Mouse (Mus musculus) stomach, embryonic 14.5 days (tissue): ENCODE measurements around the gene Gm28044. TPM values are rescaled to one million over a fixed set of nuclear protein-coding genes. Genes with fewer than 3 reads are reported as not detected.
A peak's percentile ranks its signal among the peaks of the same experiment; 100 is the strongest.
"Not testable (repeated sequence)": the region's sequence is repeated elsewhere in the genome, so short reads cannot be mapped to it uniquely, and the experiment has no call there.

Experiments
- ATAC-seq: fragments of 200-750 bp; cut with Nextera tagmentation; 2 replicates; pipeline ENCODE4 v1.8.0; 2017; ENCODE audit warnings: low read depth, moderate TSS enrichment; ENCODE audit not compliant: insufficient number of reproducible peaks, insufficient read depth, low FRiP score
- H3K27ac ChIP-seq: fragments of 300-500 bp; sonication (generic); 2 replicates; pipeline ENCODE4 v1.5.1; 2014; ENCODE audit warnings: mild to moderate bottlenecking, low read length, moderate library complexity, mixed read lengths
- H3K27me3 ChIP-seq: fragments of 300-500 bp; sonication (generic); 2 replicates; pipeline ENCODE4 v1.6.1; 2014; ENCODE audit warnings: low read length, control low read depth, mixed read lengths; ENCODE audit not compliant: control insufficient read depth, insufficient read depth
- H3K36me3 ChIP-seq: fragments of 300-500 bp; sonication (generic); 2 replicates; pipeline ENCODE4 v1.6.1; 2014; ENCODE audit warnings: mild to moderate bottlenecking, control low read depth, low read length, moderate library complexity, mixed read lengths; ENCODE audit not compliant: control insufficient read depth, insufficient read depth
- H3K4me1 ChIP-seq: fragments of 300-500 bp; sonication (generic); 2 replicates; pipeline ENCODE4 v1.6.1; 2014; ENCODE audit warnings: low read length, control low read depth, mixed read lengths; ENCODE audit not compliant: control insufficient read depth, insufficient read depth
- H3K4me2 ChIP-seq: fragments of 300-500 bp; sonication (generic); replicated peaks from 2 replicates; pipeline ENCODE4 v1.6.1; 2014; ENCODE audit warnings: low read depth, low read length, control low read depth
- H3K4me3 ChIP-seq: fragments of 300-500 bp; sonication (generic); 2 replicates; pipeline ENCODE4 v1.5.1; 2014; ENCODE audit warnings: low read depth, low read length, control low read depth
- H3K9ac ChIP-seq: fragments of 300-500 bp; sonication (generic); replicated peaks from 2 replicates; pipeline ENCODE4 v1.6.1; 2014; ENCODE audit warnings: low read depth, mild to moderate bottlenecking, control low read depth, low read length, moderate library complexity, mixed read lengths
- H3K9me3 ChIP-seq: fragments of 300-500 bp; sonication (generic); 2 replicates; pipeline ENCODE4 v1.6.1; 2016; ENCODE audit warnings: low read depth, low read length, control low read depth; ENCODE audit not compliant: control insufficient read depth
- WGBS: fragments of 180-500 bp; shearing (Covaris S2); extraction: QIAGEN DNeasy Blood & Tissue Kit; methylation state at CpG from one replicate; pipeline ENCODE4 v1.1.7; 2014; 5-methylcytosine and 5-hydroxymethylcytosine counted together
- polyA plus RNA-seq: library from polyadenylated mRNA; unstranded; fragments of >200 nt; fragmentation: Nextera tagmentation; extraction: Ambion mirVana; gene quantifications from 2 replicates; pipeline ENCODE4 v1.2.1, GENCODE M21; 2014

Gene Gm28044
- not detected in 2 replicates for polyA plus RNA-seq

GRCm38 (mm10) chr13:67360131-67360744 lies at the start of gene Gm28044, which contains the start of gene Zfp953:
Gene Gm28044, minus strand, starts transcription at chr13:67360536.
Gene Zfp953, minus strand, starts transcription at chr13:67360605.
- 0% methylated on average over 15 of the region's 15 CpGs for WGBS
- Histone ChIP-seq H3K36me3 (no peaks in the 10 kb centered on the region), H3K9me3 (no peaks in the 10 kb centered on the region), H3K27ac (peak within 1 kb of the TSS; percentile 21; the same call in 1 of the 2 replicates), H3K27me3 (no peaks in the 10 kb centered on the region), H3K9ac (peak within 1 kb of the TSS; percentile 53), H3K4me2 (peak within 1 kb of the TSS; percentile 64), H3K4me1 (0 out of 2 replicates have a peak, but pooled peaks cover 7% of the 10 kb centered on the region), H3K4me3 (peak within 1 kb of the TSS; percentile 83)
- ATAC-seq, result peak; percentile 91

DNA sequence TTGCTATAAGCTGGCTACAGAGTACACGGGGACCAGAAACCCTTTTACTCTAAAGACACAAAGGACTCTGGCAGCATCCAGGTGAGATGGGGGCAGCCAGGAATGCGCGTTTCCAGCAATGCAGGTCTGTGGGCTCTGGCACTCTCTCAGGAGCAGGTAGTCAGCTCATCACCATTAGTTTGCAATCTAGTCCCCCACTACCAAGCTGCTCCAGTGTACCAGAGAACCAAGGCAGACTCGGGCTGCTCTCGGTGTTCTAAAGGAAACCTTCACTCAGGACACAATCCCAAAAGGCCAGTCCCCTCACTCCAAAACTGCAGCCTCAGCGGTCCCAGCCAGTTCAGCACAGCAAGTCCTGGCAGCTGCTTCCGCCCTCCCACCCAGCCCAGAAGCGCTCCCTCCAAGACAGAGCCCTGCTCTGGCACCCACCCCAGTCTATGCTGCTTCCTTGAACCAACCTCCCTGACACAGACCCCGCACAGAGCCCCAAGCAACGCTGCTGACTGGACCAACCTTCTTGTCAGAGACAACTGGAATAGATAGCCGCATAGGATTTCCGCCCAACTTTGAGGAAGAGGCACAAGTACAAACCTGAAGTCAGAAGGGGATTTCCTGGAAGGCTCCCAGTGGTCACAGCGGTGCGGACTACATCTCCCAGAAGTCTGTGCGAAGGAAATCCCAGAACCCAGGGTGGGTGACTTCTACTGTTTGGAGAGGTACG lies 39.0 kb upstream of the Gm28044 start, which contains the start of gene Zfp429:
Gene Zfp429 (minus strand): TSS at position 637 of the 721 bp plus-strand sequence.
- H3K27me3 ChIP-seq, H3K27ac ChIP-seq, H3K4me1 ChIP-seq, H3K9me3 ChIP-seq, H3K36me3 ChIP-seq, H3K9ac ChIP-seq: not testable (repeated sequence)
- ATAC-seq, result peak; percentile 96
- 4% methylated on average over 15 of the region's 16 CpGs for WGBS
- peak within 1 kb of the TSS; percentile 59 for H3K4me3 ChIP-seq
- peak within 1 kb of the TSS; percentile 36 for H3K4me2 ChIP-seq

DNA sequence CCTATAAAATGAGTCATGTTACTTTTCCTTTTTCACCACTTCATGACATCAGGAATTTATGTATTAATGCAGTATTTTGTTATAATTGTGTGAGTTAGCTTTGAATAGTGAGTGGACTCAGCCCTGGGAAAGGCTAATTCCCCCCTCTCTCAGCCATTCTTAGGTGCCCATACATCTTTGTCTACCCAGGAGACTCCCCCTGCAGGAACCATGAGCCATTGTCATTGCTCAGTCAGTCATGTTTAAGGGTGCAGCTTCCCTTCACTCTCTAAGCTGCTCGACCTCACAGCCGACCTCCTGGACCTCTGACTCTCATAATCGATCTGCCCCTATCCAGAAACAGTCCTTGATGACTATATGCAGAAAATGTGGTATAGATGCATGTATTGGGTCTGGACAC lies 15.9 kb upstream of the Gm28044 start:
- H3K27me3 ChIP-seq, H3K36me3 ChIP-seq, H3K9ac ChIP-seq, H3K27ac ChIP-seq, ATAC-seq, H3K9me3 ChIP-seq, H3K4me1 ChIP-seq, H3K4me2 ChIP-seq, H3K4me3 ChIP-seq: not testable (repeated sequence)
- 83% methylated on average over 3 of the region's 3 CpGs for WGBS

GRCm38 (mm10) chr13:67375050-67375911 lies 14.9 kb upstream of the Gm28044 start, which contains the start of the genes Gm28041 and Zfp456:
Gene Gm28041, minus strand, starts transcription at chr13:67375733.
Gene Zfp456, minus strand, starts transcription at chr13:67375810.
- not testable (repeated sequence) for H3K9me3 ChIP-seq, H3K27ac ChIP-seq, H3K9ac ChIP-seq, H3K27me3 ChIP-seq, H3K36me3 ChIP-seq, H3K4me1 ChIP-seq
- Histone ChIP-seq H3K4me3 (peak within 1 kb of the TSS; percentile 34), H3K4me2 (peak within 1 kb of the TSS; percentile 36)
- peak; percentile 96 for ATAC-seq
- WGBS, result 13% methylated on average over 13 of the region's 15 CpGs

- Histone ChIP-seq H3K9me3 (no peaks in the 10 kb centered on the region), H3K4me1 (no peaks in the 10 kb centered on the region), H3K4me3 (no peak overlapping the region), H3K36me3 (no peaks in the 10 kb centered on the region), H3K27me3 (no peaks in the 10 kb centered on the region), H3K4me2 (no peak overlapping the region), H3K27ac (no peak overlapping the region), H3K9ac (no peak overlapping the region)
- ATAC-seq, result no peak
Observed at GRCm38 (mm10) chr13:67351854-67352253, 8.5 kb downstream of the Gm28044 start.

GRCm38 (mm10) chr13:67343422-67343821 lies 16.9 kb downstream of the Gm28044 start:
- Histone ChIP-seq H3K36me3 (0 out of 2 replicates have a peak, but pooled peaks cover 3% of the 10 kb centered on the region), H3K4me1 (no peaks in the 10 kb centered on the region), H3K4me2 (no peak overlapping the region), H3K27me3 (no peaks in the 10 kb centered on the region), H3K9me3 (no peaks in the 10 kb centered on the region), H3K4me3 (no peak overlapping the region), H3K9ac (no peak overlapping the region), H3K27ac (no peak overlapping the region)
- 90% methylated on average over 2 of the region's 2 CpGs for WGBS
- ATAC-seq, result no peak

DNA sequence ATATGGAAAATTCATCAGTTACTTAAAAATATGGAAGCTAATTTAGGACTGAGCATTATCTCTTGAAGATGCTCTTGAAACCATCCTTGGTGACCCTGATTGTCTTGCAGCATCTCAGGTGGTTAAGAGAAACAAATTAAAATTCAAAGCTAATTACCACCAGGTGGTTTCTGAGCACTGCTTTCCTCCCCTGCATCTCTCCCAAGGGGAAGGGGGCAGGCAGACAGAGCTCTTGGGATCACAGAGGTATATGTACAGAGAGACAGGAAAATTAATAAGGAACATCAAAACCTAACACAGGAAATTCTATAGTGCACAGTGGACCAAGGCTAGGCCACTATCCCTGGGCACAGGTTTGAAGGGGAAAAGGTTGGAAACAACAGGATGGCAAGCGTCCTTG lies 27.5 kb downstream of the Gm28044 start:
- Histone ChIP-seq H3K27ac (no peak overlapping the region; the same call in 1 of the 2 replicates), H3K4me3 (peak overlapping the region; percentile 59), H3K9ac (peak overlapping the region; percentile 23), H3K4me1 (no peaks in the 10 kb centered on the region), H3K9me3 (no peaks in the 10 kb centered on the region), H3K27me3 (no peaks in the 10 kb centered on the region), H3K4me2 (peak overlapping the region; percentile 54), H3K36me3 (no peaks in the 10 kb centered on the region)
- no peak for ATAC-seq
- WGBS, result 70% methylated on average over 1 of the region's 1 CpGs
